Mouse (Mus musculus) kidney, postnatal 10 days (tissue): ENCODE results near the gene Arhgap35.

Source experiments
- DNase-seq: peaks from one replicate; pipeline ENCODE4 v3.0.0; 2021; ENCODE audit warnings: mixed read lengths

The Arhgap35 gene

DNA sequence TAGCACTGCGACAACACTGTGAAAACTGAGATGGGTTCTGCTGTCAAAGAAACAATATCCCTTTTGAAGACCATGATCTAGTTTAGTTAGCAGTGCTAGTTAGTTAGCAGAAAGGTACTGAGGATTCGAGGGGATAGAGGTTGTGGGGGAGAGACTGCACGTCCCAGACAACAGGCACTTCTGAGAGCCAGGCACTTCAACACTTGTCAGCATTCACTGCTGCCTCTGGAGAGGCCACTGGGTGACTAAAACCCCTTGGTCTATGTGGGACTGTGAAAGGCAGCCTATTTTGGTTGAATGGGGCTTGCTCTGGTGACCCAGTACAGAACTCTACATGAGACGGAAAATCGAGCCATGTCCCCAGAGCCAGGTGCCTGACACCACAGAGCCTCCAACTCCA is 97.6 kb downstream of the Arhgap35 start:
- no peak for DNase-seq

DNA sequence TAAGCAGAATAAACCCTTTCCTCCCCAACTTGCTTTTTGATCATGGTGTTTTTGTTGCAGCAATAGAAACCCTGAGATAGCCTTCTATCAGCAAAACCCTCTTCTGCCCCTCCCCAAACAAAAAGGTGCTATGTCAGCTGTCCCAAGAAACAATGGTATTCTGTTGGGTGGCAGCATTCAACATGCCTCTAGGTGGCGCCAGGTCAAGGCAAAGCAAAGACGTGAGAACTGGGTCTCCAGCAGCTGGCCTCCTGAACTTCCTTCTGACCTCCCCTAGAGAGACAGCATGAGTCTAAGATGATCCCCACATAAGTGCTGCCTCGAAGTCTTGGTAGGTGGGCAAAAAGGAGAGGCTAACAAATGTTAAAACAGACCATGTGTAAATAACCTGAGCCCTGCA is 107.5 kb downstream of the Arhgap35 start:
- peak; percentile 82 for DNase-seq

DNA sequence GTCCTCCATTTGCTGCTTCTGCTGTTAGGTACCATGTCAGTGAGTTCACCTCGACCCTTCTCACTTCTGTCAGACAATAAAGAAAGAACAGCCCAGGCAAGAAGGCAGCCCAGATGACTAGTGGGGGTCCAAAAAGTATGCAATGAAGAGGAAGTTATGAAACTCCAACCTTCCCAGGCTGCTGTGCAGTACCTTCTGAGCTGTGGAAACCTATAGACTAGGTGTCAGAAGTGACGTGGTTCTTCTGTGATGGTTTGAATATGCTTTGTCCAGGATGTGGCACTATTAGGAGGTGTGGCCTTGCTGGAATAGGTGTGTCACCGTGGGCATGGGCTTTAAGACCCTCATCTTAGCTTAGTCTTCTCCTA is 109.6 kb downstream of the Arhgap35 start:
- DNase-seq: no peak

DNA sequence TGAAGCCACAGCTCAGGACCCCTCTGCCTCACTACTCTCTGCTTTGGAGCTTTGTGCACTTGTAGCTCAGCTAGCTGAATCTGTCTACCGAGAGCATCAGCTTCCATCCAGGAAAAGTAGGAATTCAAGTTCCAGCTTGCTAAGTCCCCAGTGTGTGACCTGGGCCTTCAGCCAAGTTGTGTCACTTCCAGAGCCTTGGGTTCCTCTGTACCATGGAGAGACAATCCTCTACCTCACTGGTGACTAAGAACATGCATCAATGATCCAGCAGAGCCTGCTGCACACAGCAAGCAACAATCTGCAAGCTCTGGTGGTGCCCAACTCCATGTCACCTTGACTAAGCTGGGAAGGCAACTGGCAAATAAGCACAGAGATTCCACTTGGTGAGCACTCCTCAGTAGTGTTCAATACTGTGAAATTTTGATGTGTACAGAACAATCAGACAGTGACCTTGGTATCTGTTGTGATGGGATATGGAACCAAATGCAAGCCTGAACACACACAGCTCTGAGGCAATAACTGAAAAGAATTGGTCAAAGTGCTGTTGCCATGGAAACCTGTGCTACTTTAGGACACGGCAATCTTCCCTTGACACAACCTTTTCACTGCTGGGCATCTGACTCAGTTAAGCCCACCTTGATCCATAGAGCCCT is 110.1 kb downstream of the Arhgap35 start:
- DNase-seq: peak; percentile 30

DNA sequence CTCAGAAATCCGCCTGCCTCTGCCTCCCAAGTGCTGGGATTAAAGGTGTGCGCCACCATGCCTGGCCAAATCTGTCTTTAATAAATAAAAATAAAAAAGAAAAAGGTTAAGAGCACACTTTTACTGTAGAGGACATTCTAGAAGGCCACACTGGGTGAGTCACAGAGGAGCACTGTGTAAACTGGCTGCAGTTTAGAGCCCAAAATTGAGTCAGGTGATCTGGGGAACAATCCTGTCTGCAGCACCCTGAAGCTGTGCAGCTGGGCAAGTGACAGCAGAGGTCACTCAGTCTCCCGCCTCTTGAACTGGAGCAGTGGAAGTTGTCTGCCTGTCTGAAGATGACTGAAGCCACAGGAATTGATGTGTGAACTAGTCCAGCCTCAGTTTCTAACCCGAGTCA is 113.2 kb downstream of the Arhgap35 start:
- no peak for DNase-seq

DNA sequence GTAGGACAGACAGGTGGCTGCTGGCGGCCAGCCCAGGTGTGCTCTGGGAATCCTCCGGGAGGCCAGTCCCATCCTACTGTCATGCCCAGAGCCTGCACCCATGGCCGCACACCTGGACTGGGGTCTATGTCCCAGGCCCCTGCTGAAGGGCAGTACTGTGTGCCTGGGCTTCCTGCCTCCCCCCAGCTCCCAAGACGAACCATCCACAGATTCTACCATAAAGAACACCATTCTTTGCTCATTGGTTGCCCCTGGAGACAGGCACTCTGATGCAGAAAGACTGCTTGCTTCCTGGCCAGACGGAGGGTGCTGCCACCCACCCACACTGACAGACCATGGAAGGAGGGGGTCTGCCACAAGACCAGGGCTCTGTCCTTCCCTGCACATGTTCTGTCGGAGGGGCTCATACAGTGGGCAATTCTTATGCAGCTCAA is 115.1 kb downstream of the Arhgap35 start:
- no peak for DNase-seq

DNA sequence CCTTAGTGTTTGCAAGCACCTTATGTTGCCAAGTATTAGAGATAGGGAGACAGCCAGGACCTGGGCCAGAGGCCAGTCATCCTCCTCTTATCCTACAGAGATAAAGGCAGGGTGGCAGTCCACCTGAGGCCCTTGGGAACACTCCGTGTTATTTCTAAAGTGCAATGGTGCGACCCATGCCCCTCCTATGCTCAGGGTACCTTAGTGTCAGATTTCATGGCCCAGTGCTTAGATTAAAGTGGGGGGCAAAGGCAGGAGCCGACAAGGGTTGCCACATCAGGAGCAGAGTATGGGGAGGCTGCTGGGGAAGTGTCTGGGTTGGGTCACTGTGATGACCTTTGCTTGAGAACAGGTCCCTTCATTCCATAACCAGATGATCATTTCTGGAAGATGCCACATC is 118.5 kb downstream of the Arhgap35 start:
- DNase-seq: no peak

DNA sequence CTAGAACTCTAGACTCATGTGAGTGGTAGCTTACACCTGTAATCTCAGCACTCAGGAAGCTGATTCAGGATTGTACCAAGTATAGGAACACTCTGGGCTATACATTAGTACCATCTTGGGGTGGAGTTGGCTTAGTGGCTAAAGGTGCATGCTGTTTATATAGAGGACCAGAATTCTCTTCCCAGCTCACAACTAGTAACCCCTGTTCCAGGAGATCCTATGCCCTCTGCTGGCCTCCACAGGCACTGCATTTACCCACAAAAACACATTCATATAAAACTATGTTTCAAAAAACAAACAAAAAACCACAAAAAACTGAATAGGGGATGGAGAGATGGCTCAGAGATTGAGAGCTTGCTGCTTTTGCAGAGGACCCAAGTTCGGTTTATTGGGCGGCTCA is 121.4 kb downstream of the Arhgap35 start:
- peak; percentile 75 for DNase-seq

DNA sequence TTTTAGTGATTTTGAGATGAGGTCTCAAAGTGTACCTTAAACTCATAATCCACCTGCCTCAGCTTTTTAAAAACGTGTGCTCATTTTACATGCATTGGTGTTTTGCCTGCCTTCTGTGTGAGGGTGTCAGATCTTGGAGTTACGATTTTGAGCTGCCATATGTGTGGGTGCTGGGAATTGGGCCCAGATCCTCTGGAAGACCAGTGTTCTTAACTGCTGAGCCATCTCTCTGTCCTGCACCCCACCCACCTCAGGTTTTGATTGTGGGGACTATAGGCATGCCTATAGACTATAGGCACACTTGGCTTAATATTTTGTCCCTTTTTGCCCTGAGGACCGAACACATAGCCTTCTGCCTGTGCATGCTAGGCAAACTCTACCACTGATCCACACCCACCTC is 122.6 kb downstream of the Arhgap35 start:
- no peak for DNase-seq

DNA sequence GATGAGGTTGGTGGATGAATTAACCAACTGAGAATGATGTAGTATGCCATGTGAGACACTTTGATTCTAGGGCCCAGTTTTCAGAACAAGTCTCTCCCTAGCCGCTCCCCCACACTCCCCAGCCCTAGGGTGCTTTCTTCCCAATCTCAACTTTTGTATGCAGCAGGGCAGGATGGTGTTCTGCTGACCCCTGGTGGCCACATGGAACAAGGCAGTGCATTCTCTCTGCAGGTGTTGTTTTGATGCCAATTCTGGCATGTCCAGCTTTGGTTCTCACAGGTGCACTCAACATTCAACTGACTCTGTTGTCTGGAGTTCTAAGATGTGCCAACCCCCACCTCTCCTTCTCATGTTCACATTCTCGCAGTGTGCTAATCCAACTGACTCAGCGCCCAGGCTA is 123.0 kb downstream of the Arhgap35 start:
- DNase-seq: peak; percentile 81

DNA sequence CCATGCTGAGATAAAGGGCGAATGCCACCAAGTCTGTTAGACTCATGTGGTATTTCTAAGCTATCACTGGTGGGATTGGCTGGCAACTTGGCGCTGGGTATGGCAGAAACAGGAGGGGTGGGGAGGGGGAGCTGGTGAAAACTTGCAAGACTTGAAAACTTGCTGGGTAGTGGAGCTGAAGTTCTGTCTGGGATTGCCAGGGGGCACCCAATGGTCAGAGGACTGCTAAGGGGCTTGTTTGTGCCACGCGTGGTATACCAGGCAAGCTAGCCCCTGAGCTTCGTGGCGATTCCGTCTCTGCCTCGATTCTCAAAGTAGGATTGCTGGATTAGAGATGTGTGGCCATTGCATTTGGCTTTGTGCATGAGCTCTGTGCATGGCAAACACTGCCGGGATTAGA is 124.8 kb downstream of the Arhgap35 start:
- peak; percentile 64 for DNase-seq

DNA sequence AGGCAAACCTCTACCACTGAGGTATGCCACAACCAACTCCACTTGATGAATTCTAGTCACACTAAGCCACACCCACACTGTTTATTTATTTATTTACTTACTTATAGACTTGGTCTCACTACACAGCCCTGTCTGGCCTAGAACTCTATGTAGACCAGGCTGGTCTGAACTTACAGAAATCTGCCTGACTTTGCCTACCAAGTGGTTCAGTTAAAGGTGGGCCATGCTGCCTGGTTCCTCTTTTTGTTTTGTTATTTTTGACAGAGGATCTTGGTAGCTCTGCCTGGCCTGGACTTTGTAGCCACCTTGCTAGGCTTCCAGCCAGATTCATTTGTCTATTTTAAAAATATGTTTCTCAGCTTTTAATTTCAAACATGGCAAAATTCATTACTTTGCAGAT is 126.0 kb downstream of the Arhgap35 start:
- DNase-seq: no peak

DNA sequence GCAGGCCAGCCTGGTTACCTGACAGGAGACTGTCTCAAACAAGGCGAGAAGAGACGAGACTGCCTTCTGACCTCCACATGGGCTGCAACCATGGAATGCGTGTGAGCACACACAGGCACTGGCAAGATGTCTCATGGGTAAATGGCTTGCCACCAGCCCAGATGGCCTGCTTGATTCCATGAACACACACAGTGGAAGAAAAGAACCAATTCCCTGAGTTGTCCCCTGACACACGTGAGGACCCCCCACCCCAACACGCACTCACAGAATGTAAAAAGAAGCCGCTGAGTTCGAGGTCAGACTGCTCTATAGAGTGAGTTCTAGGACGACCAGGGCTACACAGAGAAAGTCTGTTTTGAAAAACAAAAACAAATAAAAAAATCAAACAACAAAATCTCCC is 137.2 kb downstream of the Arhgap35 start, which contains the start of gene Npas1:
Gene Npas1 (minus strand): TSS at position 101 of the 400 bp plus-strand sequence.
- no peak for DNase-seq

DNA sequence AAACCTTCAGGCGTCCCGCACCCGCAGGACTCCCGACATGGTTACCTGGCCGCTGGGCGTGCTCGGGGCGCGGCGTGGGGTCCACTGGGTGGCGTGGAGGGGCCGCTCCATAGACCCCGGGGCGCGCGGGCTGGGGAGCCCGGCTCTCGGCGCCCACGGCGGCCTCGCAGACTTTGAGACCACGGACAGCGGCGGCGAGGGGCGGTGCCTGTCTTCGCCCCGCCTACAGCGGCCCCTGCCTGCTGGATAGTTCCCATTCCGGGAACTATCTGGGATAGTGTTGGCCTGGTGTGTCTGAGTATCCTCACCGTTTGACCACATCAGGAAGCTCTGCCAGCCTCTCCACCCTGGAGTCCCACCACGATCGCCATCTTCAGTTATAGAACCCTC is 138.2 kb downstream of the Arhgap35 start:
- DNase-seq: peak; percentile 67

DNA sequence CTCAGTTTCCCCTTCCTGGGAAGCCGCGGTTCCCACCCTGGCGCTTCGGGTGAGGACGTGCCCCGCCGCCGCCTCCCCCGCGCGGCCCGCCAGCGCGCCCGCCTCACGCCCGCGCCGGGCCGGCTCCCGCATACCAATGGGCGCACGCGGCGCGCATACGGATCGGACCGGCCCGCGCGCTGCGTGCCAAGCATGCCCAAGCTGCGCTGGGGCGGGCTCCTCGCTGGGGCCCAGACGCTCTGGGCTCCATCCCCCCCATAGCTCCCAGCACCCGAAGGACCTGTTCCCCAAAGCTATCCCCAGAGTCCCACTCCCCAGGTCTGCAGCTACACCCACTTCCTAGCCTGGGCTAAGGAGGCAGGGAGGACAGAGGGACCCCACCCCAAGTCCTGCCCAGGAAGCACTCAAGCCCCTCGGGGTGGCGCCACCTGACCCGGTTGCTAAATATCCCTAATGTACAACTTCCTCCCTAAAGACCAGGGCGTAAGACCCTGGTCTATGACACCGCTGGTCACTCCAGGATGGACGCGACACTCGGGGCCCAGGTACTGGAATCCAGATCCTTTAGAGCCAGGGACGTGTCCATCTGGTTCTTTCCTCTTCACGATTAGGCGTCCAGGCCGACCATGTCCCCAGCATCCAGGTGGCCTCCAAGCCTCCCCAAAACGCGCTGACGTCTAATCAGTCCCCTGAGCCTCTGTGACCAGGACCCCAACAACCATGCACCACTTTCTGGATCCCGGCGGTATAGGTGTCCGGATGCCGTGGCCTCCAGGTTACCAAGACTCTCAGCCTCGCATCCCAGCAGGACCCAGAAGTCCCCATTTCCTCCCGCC is 138.8 kb downstream of the Arhgap35 start:
- no peak for DNase-seq

DNA sequence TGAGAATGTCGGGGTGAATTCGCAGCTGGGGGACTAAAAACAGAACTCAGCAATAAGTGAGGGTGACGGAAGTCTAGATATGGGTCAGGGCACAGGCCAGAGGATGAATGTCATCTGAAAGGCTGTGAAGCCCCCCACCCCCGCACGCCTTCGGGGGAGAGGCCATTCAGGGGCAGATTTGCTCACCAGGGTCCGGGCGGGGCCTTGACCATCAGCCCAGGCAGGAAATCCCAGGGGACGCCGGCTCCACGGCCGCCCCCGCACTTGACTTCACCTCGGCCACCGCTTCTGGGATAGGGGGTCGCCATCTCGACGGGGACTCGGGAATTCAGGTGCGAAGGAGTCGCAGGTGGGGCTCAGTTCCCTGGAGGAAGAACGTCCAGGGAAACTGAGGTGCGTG is 139.5 kb downstream of the Arhgap35 start:
- DNase-seq: no peak

DNA sequence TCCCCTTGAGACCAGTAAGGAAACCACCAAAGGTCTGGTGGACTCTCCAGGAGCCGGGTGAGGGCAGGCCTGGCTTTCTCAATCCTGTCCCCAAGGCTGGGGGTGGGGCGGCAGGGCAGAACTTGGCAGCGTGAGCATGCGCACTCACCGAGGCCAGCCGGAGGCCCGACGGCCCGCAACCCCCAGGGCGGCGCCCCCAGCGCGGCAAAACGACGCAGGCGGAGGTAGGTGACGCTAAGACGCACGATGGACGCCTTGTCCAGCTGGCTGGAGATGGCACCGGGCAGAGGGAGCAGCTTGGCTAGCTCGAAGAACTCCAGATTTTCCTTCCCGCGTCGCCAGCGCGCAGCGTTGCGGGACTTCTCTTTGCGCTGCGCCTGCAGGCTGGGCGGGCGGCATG is 140.3 kb downstream of the Arhgap35 start:
- no peak for DNase-seq

DNA sequence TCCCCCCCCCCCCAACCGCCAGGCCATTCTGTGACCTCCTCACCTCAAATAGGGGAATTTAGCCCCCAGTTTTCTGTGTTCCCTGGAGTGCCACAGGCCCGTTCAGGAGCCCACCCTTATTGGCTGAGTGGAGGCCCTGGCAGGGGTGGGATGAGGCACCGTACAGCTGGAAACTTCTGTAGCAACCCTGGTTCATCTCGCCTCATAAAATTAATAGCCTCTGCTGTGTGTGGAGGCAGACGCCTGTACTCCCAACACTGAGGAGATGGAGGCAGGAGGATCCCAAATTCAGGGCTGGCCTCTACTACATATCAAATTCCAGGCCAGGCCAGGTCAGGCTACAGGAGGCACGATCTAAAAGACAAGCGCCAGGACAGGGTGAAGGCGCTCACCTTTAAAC is 140.9 kb downstream of the Arhgap35 start:
- DNase-seq: no peak

DNA sequence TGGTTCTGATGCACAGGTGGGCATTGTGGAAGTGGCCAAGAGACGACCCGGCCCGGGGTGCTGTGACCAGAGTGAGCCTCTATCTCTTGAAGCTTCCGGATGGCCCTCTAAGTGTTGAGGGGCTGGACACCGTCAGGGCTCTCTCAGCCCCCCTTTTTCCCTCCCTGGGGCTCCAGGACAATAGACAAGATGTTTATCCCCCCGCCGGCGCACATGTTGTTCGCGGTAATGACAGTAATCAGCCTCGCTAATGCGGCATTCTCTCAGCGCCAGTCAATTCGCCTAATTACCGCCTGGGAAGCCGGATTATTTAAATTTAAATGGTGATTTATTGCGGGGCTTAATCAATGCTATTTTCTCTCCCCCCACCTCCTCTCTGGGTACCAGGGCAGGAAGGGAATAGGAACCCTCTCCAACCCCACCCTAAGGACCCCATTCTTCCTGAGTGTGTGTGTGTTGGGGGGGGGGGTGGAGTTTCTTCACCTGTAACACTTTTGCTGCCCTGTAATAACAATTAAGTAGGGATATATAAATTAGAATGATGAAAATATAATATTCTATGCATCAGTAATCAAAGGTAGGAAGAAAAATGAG is 142.6 kb downstream of the Arhgap35 start:
- no peak for DNase-seq

DNA sequence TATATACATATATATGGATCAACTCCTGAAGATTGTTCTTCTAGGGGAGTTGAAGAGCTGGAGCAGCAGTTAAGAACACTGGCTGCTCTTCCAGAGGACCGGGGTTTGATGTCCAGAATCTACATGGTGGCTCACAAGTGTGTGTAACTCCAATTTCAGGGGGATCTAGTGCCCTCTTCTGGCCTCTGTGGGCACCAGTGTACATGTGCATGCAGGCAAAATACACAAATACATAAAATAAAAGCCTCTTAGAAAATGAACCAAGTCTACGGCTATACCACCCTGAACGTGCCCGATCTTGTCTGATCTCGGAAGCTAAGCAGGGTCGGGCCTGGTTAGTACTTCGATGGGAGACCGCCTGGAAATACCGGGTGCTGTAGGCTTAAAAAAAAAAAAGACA is 143.2 kb downstream of the Arhgap35 start:
- DNase-seq: no peak

DNA sequence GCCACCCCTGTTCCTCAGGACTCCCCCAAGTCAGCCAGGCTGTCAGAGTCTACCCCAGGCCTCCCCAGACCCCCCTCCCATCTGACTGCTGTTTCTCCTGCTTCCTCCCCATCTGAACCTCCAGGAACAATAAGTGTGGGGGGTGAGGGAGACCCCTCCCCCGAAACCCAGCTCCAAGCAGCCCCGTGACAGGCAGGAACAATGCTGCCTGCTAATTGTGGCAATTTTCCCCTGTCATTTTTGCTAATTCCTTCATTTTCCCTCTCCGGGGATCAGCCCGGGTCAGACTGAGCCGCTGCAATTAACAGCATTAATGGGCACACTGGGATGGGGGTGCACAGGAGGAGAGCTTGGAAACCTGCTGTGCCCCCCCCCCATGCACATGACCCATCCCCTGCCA is 146.7 kb downstream of the Arhgap35 start:
- no peak for DNase-seq

DNA sequence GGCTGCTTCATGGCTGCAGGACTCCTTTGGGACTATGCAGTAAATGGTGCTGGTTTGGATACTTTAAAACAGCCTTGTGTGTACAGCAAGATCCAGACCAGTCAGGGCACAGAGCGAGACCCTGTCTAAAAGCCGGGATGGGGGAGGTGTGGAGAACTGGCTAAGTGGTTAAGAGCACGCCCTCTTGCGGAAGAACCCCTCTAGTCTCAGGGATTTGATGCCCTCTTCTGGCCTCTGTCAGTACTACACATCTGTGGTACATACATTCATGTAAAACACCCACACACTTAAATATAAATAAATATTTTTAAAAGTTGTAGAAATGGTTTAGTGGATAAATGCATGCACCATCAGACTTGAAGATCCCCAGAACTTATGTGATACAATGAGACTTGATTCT is 148.2 kb downstream of the Arhgap35 start:
- no peak for DNase-seq

DNA sequence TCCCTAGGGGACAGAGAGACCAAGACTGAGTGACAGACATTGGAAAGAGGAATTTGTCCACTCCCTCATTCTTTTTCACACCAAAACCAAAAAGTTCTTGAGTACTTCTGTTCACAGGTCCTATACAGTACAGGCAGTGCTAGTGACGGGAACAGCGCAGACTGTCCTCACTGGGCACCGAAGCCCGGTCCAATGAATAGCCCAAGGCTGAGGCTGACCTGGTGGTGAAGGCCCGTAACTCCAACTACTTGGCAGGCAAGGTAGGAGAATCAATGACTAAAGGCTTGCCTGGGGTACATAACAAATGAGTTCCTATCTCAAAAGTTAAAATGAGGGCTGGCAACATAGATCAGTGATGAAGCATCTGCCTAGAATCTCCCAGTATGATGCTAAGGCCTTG is 149.2 kb downstream of the Arhgap35 start:
- DNase-seq: no peak

DNA sequence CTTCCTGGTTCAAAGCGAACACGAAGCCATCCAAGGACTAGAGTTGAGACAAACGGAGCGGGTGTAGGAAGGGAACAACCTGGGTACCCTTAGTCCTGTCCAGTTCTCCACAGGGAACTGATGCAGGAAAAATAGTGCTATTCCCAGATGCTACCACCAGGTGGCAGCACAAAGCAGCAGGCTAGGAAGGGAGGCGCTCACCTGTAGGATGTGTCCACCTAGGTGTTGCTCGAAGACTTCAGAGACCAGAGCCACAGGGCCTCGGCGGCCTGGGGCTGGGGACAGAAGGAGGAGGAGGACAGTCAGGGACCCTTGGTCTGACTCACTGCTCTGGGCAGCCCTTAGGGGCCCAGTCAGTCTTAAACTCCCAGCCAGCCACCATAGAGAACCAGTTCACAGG is 149.6 kb downstream of the Arhgap35 start:
- DNase-seq: peak; percentile 85
